Mouse (Mus musculus) urinary bladder, adult 18-20 months (tissue): ENCODE data around the gene Tmem268.

ENCODE experiments used
- DNase-seq, 2 experiments: peaks; one replicate each; pipeline ENCODE4 v3.0.0; 2022; ENCODE audit warnings: low spot score in 2 of 2, mixed read lengths in 2 of 2

Gene Tmem268

DNA sequence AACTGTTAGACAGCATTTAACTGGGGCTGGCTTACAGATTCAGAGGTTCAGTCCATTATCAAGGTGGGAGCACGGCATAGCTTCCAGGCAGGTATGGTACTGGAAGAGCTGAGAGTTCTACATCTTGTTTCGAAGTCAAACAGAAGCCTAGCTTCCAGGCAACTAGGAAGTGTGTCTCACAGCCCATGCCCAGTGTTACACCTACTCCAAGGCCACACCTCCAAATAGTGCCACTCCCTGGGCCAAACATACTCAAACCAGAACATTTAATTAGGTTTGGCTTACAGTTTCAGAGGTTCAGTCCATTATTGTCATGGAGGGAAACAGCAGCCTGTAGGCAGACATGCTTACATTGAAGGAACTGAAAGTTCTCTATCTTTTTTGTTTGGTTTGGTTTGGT, 3.5 kb upstream of the Tmem268 start:
- no peak for DNase-seq

DNA sequence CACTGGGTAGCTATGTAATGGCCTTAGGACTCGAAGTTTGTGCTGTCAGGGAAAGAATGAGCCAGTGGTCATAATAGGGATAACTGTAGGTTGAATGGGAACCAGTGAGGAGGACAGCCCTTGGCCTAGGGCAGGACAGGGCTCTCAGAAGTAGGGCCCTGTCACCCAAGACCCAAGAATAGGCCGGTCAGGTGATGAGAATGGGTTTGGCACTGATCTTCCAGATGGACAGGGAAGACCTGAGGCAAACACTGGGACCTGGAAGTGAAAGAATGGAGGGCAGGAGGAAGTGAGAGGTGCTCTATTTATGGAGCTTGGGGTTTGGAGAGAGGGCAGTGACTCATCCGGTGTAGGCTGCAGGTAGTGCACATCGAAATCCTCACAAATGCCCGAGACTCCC, 1.9 kb upstream of the Tmem268 start:
- DNase-seq, result no peak

GRCm38 (mm10) chr4:63557124-63558059, 1.2 kb upstream of the Tmem268 start:
- DNase-seq, result no peak

GRCm38 (mm10) chr4:63559127-63559697, 631 bp downstream of the Tmem268 start:
- DNase-seq, result no peak

DNA sequence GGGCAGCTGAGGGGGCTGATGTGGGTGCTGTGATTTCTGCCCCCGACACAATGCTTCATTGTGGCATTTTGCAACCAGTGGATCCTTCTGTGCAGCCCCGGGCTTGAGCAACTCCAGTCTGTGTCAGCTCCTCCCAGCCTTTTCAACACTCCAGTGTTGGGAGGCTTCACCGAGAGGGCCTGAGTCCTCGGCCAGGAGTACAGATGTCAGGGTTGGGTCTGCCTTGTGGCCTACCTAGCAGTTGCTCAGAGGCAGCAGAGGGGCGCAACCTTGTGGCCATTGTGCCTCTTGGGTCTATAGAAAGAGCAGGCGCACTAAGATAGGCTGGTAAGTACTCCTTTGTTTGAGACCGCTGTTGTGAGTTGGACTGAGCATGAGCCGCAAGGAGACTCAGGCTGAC, 1.5 kb downstream of the Tmem268 start:
- no peak for DNase-seq

- no peak for DNase-seq
Measured at GRCm38 (mm10) chr4:63561861-63562675, 3.5 kb downstream of the Tmem268 start.

DNA sequence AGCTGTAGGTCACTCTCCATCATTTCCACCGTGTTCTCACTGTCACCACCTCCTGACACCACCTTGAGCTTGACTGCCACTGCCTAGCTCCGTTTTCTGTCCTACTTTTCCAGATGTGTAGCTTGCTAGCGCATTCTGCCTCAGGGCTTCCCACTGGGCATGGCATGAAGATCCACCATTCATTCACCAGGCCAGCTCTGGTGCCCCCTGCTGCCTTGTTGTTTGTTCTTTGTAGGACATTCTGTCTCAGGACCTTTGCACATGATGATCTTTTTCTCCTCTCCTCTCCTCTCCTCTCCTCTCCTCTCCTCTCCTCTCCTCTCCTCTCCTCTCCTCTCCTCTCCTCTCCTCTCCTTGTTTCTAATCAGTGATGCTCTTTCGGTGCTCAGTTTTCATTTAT, 4.2 kb downstream of the Tmem268 start:
- DNase-seq, result no peak

GRCm38 (mm10) chr4:63567712-63568390, 9.3 kb downstream of the Tmem268 start:
- no peak for DNase-seq

GRCm38 (mm10) chr4:63569322-63569721, 10.7 kb downstream of the Tmem268 start:
- DNase-seq, result no peak

GRCm38 (mm10) chr4:63570208-63570781, 11.7 kb downstream of the Tmem268 start:
- DNase-seq, result no peak

DNA sequence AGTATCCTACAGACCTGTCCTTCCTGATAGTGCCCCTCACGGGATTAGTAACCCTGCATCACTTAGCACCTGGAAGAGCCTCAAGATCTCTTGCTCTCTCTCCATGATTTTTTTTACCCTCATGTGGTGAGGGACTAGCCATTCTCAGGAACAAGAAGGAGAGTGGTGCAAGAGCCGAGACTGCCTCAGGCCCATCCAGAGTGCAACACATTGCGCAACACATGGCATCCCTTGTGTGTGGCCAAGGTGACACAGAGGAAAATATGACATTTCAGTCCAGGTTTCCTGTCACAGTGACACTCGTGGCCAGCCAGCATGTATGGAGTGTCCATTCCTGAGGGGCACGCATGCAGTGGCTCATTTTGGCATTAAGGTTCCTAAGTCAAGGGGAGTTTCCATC, 14.0 kb downstream of the Tmem268 start:
- DNase-seq, result no peak

- DNase-seq, result no peak
Measured at GRCm38 (mm10) chr4:63579649-63580048, 21.1 kb downstream of the Tmem268 start.

GRCm38 (mm10) chr4:63580078-63580477, 21.5 kb downstream of the Tmem268 start:
- no peak for DNase-seq

DNA sequence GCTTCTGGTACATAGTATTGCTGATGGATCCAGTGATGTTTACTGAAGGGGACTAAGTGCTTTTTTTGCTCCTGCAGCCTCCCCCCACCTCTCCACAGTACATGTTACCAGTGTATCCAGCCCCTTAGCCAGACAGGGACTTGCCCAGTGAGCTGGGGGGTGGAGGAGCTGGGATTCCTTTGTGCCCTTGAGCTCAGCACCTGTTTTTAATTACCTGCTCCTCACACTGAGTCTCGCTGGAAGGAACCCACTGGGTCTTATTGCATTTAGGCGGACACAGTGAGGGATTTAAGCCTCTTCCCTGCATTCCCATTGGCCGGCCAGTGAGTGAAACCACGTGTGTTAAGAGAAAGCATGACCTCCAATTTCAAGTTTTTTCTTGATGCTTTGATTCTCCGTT, 24.0 kb downstream of the Tmem268 start:
- DNase-seq, result no peak

- no peak for DNase-seq
Measured at GRCm38 (mm10) chr4:63585216-63585615, 26.6 kb downstream of the Tmem268 start.

- no peak for DNase-seq
Measured at GRCm38 (mm10) chr4:63586240-63586639, 27.7 kb downstream of the Tmem268 start.

- DNase-seq, result no peak
Measured at GRCm38 (mm10) chr4:63589987-63590386, 31.4 kb downstream of the Tmem268 start.

- DNase-seq, result no peak
Measured at GRCm38 (mm10) chr4:63590538-63590937, 32.0 kb downstream of the Tmem268 start.

DNA sequence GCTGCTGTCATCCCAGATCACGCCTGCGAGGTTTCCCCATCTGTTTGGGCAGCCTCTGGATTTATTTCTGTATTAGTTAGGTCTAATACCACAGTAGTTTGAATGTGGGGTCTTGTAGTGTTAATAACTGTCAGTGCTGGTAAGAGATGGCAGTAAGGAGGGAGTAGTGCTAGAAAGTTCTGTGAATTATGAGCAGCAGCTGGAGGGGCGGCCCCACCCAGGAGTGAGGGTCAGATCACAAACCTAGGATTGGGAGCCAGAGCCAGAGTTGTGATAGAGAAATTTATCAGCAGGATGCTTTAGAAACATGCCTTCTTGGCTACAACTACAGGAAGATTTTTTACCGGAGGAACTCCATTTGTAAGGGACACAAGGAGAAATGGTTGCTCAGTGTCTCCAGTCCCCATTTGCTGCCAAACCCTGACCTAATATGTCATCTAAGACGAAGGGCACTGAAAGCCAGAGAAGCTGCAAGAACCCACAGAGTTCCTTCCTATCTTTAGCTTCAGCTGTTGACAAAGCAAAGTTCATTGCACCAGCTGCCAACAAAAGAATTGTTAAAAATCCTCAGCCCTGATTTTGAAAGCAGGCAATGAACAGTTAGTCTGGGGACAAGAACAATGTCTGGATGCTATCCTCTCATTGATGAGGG, 36.0 kb downstream of the Tmem268 start:
- DNase-seq, result no peak

GRCm38 (mm10) chr4:63595259-63595658, 36.7 kb downstream of the Tmem268 start:
- no peak for DNase-seq

- DNase-seq, result no peak
Measured at GRCm38 (mm10) chr4:63596010-63596409, 37.4 kb downstream of the Tmem268 start.
